Mouse (Mus musculus) ES-E14 (cell line): Measurements from ENCODE around the gene Ptpra. TPM values are rescaled to one million over a fixed set of nuclear protein-coding genes. Genes with fewer than 3 reads are reported as not detected.
"Not testable (repeated sequence)": the region's sequence is repeated elsewhere in the genome, so short reads cannot be mapped to it uniquely, and the experiment has no call there.

Experiments used
- DNase-seq: peaks from one replicate; pipeline ENCODE4 v3.0.0-alpha.2; 2013; ENCODE audit warnings: low read depth, low spot score
- H3K27ac ChIP-seq: 2 replicates; pipeline ENCODE4 v1.5.1; 2012; ENCODE audit warnings: low read depth, mild to moderate bottlenecking, low read length, moderate library complexity, mixed read lengths; ENCODE audit not compliant: poor library complexity, insufficient read depth, severe bottlenecking
- H3K36me3 ChIP-seq: 2 replicates; pipeline ENCODE4 v1.6.1; 2012; ENCODE audit warnings: mild to moderate bottlenecking, low read length, moderate library complexity, mixed read lengths; ENCODE audit not compliant: control insufficient read depth, poor library complexity, insufficient read depth, severe bottlenecking
- H3K4me1 ChIP-seq, 2 experiments: fragments of 150-350 bp in 1 of 2; sonication (generic) in 1 of 2; 2 replicates each; pipeline ENCODE4 v1.6.1; 2012; ENCODE audit warnings: low read length in 2 of 2, mild to moderate bottlenecking in 1 of 2, mixed read lengths in 1 of 2; ENCODE audit not compliant: control insufficient read depth in 2 of 2, insufficient read depth in 2 of 2, poor library complexity in 1 of 2
- H3K4me3 ChIP-seq, 2 experiments: fragments of 150-350 bp in 1 of 2; sonication (generic) in 1 of 2; 2 replicates each; pipeline ENCODE4 v1.5.1; 2012; ENCODE audit warnings: low read length in 2 of 2, low read depth in 1 of 2, mild to moderate bottlenecking in 1 of 2, mixed read lengths in 1 of 2; ENCODE audit not compliant: insufficient read depth in 1 of 2, poor library complexity in 1 of 2, severe bottlenecking in 1 of 2
- H3K9ac ChIP-seq: 2 replicates; pipeline ENCODE4 v1.6.1; 2012; ENCODE audit warnings: low read depth, mild to moderate bottlenecking, low read length, mixed read lengths; ENCODE audit not compliant: poor library complexity, insufficient read depth, severe bottlenecking
- H3K9me3 ChIP-seq: fragments of 150-350 bp; sonication (generic); 2 replicates; pipeline ENCODE4 v1.6.1; 2012; ENCODE audit warnings: low read depth, mild to moderate bottlenecking, low read length; ENCODE audit not compliant: control insufficient read depth, insufficient read depth
- CHD2 ChIP-seq: IDR thresholded peaks from 2 replicates; pipeline ENCODE4 v1.6.1; 2014; ENCODE audit warnings: mild to moderate bottlenecking, low read depth, low read length, inconsistent platforms
- HCFC1 ChIP-seq: IDR thresholded peaks from 2 replicates; pipeline ENCODE4 v1.6.1; 2012; ENCODE audit warnings: low read length, inconsistent platforms, borderline replicate concordance; ENCODE audit not compliant: insufficient read depth
- MAFK ChIP-seq: IDR thresholded peaks from 2 replicates; pipeline ENCODE4 v1.6.1; 2014; ENCODE audit warnings: mild to moderate bottlenecking, low read depth, low read length, inconsistent platforms; ENCODE audit not compliant: insufficient read depth
- ZC3H11A ChIP-seq: IDR thresholded peaks from 2 replicates; pipeline ENCODE4 v1.6.1; 2012; ENCODE audit warnings: low read depth, mild to moderate bottlenecking, inconsistent platforms, low read length, borderline replicate concordance
- ZNF384 ChIP-seq: IDR thresholded peaks from 2 replicates; pipeline ENCODE4 v1.6.1; 2012; ENCODE audit warnings: low read depth, low read length, inconsistent platforms
- in situ Hi-C, 2 experiments: fragments of 600-800 bp; cut with MboI; formaldehyde crosslinking; loops; one replicate each; pipeline ENCODE4 v1.15.1; 2025; ENCODE audit warnings: low sequenced_read_pairs in 2 of 2, inconsistent platforms in 1 of 2; ENCODE audit not compliant: unreplicated experiment in 2 of 2
- total RNA-seq: library from RNA; depleted of rRNA; stranded (reverse); fragments of 300-350 nt; gene quantifications from 2 replicates; pipeline ENCODE4 v1.2.3, GENCODE M21; 2012

Gene Ptpra
- total RNA-seq, 1 experiment: 35.1 TPM

DNA sequence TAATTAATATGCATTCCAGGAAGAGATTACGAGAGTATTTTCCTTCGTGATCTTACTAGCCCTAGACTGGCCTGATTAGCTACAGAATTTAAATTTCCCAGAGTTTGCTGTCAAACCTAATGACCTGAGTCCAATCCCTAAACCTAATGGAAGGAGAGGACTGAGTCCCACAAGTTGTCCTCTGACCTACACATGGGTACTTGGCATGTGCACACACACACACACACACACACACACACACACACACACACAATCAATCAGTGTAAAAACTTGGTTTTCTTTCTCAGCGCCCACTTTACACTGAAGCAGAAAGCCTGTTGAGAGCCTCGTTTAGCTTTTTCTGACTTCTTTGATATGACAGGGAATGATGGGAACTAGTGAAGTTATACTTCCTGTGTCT lies 41.1 kb downstream of the Ptpra start:
- Histone ChIP-seq H3K4me1 (peaks cover 2 to 6% of the 10 kb centered on the region in 2 experiments; a peak in 2 of 4 replicates), H3K36me3 (no peaks in the 10 kb centered on the region), H3K9me3 (no peaks in the 10 kb centered on the region), H3K9ac (no peak overlapping the region), H3K4me3 (no peak overlapping the region), H3K27ac (no peak overlapping the region)
- no peak for DNase-seq
- no peak for TF ChIP-seq ZNF384
- in situ Hi-C loops: no loop called here

DNA sequence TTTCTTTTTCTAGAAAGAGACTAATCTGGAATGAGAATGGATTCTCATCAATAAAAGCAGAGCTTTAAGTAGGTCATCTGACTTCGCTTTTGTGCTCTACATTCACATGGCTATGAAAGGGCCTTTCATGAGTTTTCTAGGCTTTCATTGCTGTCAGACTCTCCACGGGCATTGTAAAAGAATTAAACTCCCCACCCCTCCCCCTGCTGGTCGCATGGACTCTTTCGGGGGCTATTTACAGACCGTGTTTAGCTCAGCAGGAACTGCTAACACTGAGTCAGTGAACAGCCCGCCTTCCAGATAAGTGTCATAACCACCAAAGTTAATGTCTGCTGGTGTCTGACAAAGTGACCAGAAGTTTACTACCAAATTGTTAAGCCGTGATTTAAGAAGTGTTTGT lies 41.5 kb downstream of the Ptpra start:
- no peak overlapping the region for H3K9ac ChIP-seq
- in situ Hi-C loops: no loop called here
- H3K27ac ChIP-seq: no peak overlapping the region
- TF ChIP-seq ZNF384 (no peak), HCFC1 (no peak), ZC3H11A (no peak), CHD2 (no peak), MAFK (no peak)
- H3K36me3 ChIP-seq: no peaks in the 10 kb centered on the region
- H3K9me3 ChIP-seq: no peaks in the 10 kb centered on the region
- DNase-seq: no peak
- H3K4me1 ChIP-seq: peaks cover 2 to 6% of the 10 kb centered on the region in 2 experiments; a peak in 2 of 4 replicates
- H3K4me3 ChIP-seq: no peak overlapping the region

GRCm38 (mm10) chr2:130495114-130495513 lies 45.0 kb downstream of the Ptpra start:
- H3K4me1 ChIP-seq, in situ Hi-C loops, H3K27ac ChIP-seq, H3K36me3 ChIP-seq, H3K9ac ChIP-seq, H3K9me3 ChIP-seq, DNase-seq, H3K4me3 ChIP-seq: not testable (repeated sequence)

DNA sequence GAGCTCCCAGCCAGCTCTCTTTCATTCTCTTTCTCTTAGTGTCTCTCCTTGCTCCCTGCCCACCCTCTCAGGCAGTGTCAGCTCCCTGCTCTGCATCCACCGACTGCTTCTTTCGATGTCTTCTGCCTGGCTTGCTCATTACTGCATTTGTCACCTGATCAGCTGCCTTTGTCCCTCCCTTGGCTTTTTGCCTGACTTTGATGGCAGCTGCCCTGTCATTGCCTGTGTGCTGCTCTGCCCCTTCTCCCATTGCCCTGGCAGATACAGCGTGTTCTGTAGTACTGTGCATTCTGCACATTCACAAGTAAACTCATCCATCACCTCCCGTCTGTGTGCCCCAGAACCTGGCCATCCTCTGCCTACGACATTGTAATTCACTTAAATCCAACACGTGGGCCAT lies 46.0 kb downstream of the Ptpra start:
- Histone ChIP-seq H3K9ac (no peak overlapping the region), H3K27ac (no peak overlapping the region)

DNA sequence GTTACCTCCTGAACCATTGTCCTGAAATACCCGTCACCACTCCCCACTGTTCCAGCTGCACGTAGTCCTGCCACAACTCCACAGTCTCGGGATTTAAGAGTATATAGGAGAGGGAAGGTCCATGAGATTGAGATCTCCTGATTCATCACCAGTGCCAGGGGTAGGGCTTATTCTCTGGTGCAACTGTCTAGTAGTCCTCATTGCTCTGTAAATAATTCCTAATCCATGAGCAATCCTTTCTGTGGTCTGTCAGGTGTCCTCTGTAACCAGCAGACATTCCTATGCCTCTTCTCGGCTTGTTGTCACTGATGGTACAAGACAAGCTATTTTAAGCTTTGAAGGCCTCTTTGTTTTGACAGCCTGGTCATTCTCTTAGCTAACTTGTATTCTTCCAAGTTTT lies 46.9 kb downstream of the Ptpra start:
- no peak overlapping the region for H3K27ac ChIP-seq
- no peaks in the 10 kb centered on the region for H3K9me3 ChIP-seq
- no peak overlapping the region for H3K4me3 ChIP-seq
- no peak for TF ChIP-seq ZC3H11A
- TF ChIP-seq HCFC1: no peak
- no peak for TF ChIP-seq ZNF384
- TF ChIP-seq MAFK: no peak
- no peak for TF ChIP-seq CHD2
- in situ Hi-C loops: no loop called here
- no peak overlapping the region for H3K9ac ChIP-seq
- DNase-seq: no peak
- no peaks in the 10 kb centered on the region for H3K4me1 ChIP-seq
- H3K36me3 ChIP-seq: no peaks in the 10 kb centered on the region

More for the DNA sequence above, 46.0 kb downstream of the Ptpra start:
- H3K4me3 ChIP-seq: no peak overlapping the region
- no peaks in the 10 kb centered on the region for H3K36me3 ChIP-seq
- DNase-seq: no peak
- TF ChIP-seq CHD2 (no peak), HCFC1 (no peak), ZC3H11A (no peak), ZNF384 (no peak), MAFK (no peak)
- in situ Hi-C loops: no loop called here
- no peaks in the 10 kb centered on the region; a peak in 1 of 4 replicates for H3K4me1 ChIP-seq
- no peaks in the 10 kb centered on the region for H3K9me3 ChIP-seq
